Mouse (Mus musculus): ENCODE results near the gene Eef1akmt4.

GRCm38 (mm10) chr16:20595060-20595673 is 16.2 kb upstream of the Eef1akmt4 start:
- no peak for TF ChIP-seq POLR2A (IDR thresholded peaks at IDR 0.05; ENCODE audit: low read depth, low read length)
- TF ChIP-seq CTCF (IDR thresholded peaks at IDR 0.05; ENCODE audit: extremely low read depth, insufficient read length, insufficient replicate concordance, low read depth, low read length), result no peak

All from small intestine, adult 2 months (tissue).